Mouse (Mus musculus): Measurements from ENCODE around the gene Efemp2. TPM values are rescaled to one million over a fixed set of nuclear protein-coding genes. Genes with fewer than 3 reads are reported as not detected.
"Not testable (repeated sequence)": the region's sequence is repeated elsewhere in the genome, so short reads cannot be mapped to it uniquely, and the experiment has no call there.

The Efemp2 gene
- polyA plus RNA-seq, 1 experiment from 2014 or later: 71.3 TPM

DNA sequence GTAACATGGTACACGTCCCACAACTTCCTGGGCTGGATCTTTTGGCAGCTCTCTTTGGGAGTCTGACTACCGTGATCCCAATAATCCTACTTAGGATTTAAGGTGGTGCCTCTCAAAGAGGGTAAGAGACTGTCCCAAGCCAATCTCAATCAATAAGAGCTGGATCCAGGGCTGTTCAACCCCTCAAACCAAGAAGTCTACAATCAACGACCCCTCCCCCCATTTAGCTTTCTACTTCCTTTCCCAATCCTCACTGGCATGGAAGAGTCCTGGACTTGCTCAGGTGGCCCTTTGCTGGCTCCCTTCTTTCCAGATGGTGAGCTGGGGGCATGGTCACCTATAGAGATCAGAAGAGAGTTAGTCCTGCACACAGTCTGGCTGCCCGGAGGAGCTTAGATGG is 13.0 kb downstream of the Efemp2 start:
- Histone ChIP-seq H3K4me3 (peak overlapping the region; percentile 65), H3K36me3 (peaks cover 50% of the 10 kb centered on the region), H3K4me1 (replicated peaks) (peaks cover 40% of the 10 kb centered on the region), H3K27ac (no peak overlapping the region), H3K27me3 (ENCODE audit: insufficient read depth, poor library complexity, severe bottlenecking) (no peaks in the 10 kb centered on the region), H3K9me3 (no peaks in the 10 kb centered on the region)
- whole genome bisulfite sequencing: 97% methylated on average over 4 of the region's 4 CpGs
- no peak for DNase-seq (ENCODE audit: low spot score)

DNA sequence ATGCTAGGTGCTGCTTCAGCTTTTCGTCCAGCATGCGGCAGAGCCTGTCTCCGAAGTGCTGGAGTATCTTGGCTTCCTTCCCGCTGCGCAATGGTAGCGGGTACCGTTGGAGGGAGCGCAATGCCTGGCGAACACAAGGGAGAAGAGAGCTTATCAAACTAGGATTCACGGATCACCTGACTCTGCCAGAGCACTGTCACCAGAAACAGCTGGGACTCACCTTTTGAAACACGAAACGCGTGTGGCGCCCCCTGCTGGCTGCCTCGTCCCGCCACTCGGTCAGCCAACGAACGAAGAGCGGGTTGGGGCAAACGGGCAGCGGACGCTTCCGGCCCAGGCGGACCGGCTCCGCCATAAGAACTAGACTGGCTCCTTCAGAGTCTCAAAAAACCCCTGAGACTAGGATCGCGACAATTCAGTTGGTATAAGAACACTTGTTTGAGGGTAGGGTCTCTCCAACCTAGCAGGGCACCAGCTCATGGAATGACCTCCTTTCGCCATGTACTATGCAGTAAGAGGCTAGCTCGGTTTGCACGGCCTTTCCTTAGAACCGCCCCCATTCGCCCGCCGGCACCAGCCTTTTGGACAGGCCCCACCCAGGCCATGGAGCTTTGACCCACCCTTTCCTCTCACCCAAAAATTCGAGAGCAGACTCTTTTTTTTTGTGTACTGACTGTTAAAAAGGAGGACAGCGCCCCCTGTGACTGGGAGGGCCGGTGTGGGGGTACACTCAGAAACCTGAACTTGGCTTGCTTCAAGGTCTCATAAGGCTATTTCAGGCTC is 14.2 kb downstream of the Efemp2 start, which contains the start of gene Mus81:
Mus81 (minus strand) TSS at position 635 of the 783 bp plus-strand sequence.
- Histone ChIP-seq H3K4me1 (replicated peaks) (peaks cover 52% of the 10 kb centered on the region), H3K9me3 (no peaks in the 10 kb centered on the region), H3K27ac (peak within 1 kb of the TSS; percentile 99), H3K4me3 (peak within 1 kb of the TSS; percentile 65), H3K27me3 (ENCODE audit: insufficient read depth, poor library complexity, severe bottlenecking) (no peaks in the 10 kb centered on the region), H3K36me3 (peaks cover 49% of the 10 kb centered on the region)
- peak; percentile 96 for DNase-seq (ENCODE audit: low spot score)
- WGBS: under 1% methylated on average over 39 of the region's 39 CpGs

DNA sequence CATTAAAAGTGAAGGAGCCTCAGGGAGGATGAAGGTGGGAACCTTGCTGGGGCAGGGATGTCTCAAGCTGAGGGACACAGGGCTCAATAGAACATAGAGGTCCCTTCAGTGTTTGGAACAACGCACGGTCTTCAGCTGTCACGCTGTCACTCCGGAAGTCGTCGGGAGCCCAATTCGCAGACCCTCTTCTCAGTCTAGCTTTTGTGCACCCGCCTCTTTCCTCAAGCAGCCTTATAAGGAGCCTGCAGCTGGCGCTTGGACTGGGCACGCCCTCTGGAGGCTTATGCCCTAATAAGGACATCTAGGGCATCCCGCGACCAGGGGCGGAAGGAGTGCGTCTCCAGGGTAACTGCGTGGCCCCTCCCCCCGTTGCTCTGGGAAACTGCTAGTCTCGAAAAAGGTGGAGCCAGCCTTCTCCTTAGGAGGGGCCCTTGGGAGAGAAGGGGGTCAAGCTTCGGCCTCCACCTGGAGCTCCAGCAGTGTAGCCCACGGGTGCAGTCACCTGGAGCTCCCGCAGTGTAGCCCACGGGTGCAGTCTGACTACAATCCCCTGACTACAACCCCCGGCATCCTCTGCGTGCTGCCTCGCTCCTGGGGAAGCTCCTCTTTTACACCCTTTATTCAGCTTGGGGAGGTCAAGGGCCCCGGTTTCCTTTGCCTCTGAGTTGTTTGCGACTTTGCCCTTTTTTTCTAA is 15.3 kb downstream of the Efemp2 start:
- H3K4me1 ChIP-seq (replicated peaks): peaks cover 57% of the 10 kb centered on the region
- no peaks in the 10 kb centered on the region for H3K27me3 ChIP-seq (ENCODE audit: insufficient read depth, poor library complexity, severe bottlenecking)
- H3K9me3 ChIP-seq: no peaks in the 10 kb centered on the region
- H3K4me3 ChIP-seq: peak overlapping the region; percentile 65
- peak; percentile 99 for DNase-seq (ENCODE audit: low spot score)
- peak overlapping the region; percentile 99 for H3K27ac ChIP-seq
- H3K36me3 ChIP-seq: peaks cover 49% of the 10 kb centered on the region
- under 1% methylated on average over 26 of the region's 26 CpGs for WGBS

DNA sequence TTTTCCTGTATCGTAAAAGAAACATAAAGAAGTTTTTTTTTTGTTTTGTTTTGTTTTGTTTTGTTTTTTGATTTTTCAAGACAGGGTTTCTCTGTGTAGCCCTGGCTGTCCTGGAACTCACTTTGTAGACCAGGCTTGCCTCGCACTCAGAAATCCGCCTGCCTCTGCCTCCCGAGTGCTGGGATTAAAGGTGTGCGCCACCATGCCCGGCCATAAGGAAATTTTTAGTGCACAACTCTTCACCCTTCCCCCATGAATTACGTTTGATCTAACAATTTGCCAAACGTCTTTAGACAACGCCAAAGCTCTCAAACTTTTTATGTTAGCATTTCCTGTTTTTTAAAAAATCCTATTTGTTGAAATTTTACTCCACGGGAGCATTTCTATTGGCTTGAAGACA is 16.0 kb downstream of the Efemp2 start:
- H3K4me3 ChIP-seq: peak overlapping the region; percentile 99
- H3K4me1 ChIP-seq (replicated peaks): peaks cover 57% of the 10 kb centered on the region
- WGBS: 58% methylated on average over 10 of the region's 10 CpGs
- peaks cover 49% of the 10 kb centered on the region for H3K36me3 ChIP-seq
- not testable (repeated sequence) for H3K27me3 ChIP-seq (ENCODE audit: insufficient read depth, poor library complexity, severe bottlenecking); H3K9me3 ChIP-seq; DNase-seq (ENCODE audit: low spot score)
- H3K27ac ChIP-seq: peak overlapping the region; percentile 99

DNA sequence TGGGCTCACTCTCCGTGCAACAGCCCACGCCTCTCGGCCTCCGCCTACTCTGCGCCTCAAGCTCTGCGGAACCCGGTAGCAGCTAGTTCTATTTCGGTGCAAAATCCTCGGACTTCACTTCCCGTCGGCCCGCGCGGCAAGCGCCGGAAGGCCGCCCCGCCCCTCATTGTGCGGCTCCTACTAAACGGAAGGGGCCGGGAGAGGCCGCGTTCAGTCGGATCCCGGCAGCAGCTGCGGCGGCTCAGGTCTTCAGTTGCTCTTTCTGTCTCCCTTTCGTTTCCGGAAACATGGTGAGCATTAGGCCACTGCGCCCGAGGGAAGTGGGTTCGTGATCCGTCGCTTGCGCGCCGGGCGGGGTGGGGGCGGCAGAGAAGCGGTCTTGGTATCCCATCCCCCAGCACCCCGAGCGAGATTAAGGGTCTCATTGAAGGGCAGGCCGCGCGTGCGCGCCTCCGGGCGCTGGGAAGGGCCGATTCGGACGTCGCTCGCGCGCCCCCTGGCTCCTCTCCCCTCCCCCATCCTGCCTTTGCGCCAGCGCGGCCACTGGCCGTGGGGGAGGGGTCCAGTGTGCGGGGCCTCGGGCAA is 16.7 kb downstream of the Efemp2 start, which contains the start of gene Cfl1:
Cfl1 (plus strand) TSS at position 143 of the 585 bp plus-strand sequence.
- Histone ChIP-seq H3K27me3 (ENCODE audit: insufficient read depth, poor library complexity, severe bottlenecking) (no peaks in the 10 kb centered on the region), H3K9me3 (no peaks in the 10 kb centered on the region), H3K4me3 (peak within 1 kb of the TSS; percentile 99), H3K36me3 (peaks cover 48% of the 10 kb centered on the region), H3K4me1 (replicated peaks) (peaks cover 57% of the 10 kb centered on the region), H3K27ac (peak within 1 kb of the TSS; percentile 99)
- peak; percentile 96 for DNase-seq (ENCODE audit: low spot score)
- WGBS: under 1% methylated on average over 62 of the region's 62 CpGs

DNA sequence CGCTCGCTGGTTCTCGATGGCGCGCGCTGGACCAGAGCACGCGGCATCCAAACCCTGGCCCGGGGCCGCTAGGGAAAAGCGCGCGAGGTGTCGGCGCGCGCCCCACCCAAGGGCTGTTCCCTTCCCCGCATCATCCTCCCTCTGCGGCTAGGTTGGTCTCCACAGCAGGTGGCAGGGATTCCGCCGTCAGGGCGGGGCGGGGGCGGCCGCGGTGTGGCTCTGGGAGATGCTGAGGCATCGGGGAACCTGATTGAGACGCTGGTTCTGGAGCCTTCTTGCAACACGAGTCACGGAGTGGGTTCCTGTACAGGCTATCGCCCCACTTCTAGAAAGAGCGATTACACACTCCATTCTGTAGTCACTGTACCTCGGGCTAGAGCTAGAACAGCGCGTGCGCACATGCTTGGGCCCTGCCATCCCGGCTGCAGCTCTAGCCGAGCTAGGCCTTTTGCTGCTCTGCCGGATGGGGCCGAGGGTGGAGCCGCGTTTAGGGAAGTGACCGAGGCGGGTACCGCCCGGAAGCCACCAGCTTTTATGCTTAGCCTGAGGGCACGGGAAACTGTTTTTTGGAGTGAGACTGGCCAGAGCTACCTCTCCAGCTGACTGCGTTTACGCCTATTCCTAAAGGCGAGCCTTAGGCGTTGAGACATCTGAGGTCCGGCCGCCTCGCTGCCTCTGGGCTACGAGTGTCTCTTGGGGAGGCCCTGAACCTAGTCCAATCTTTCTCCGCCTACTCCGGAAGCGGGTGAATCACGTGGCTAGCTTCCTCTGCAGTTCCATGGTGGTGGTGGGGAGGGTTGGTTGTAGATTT is 17.3 kb downstream of the Efemp2 start:
- WGBS: under 1% methylated on average over 59 of the region's 59 CpGs
- DNase-seq (ENCODE audit: low spot score): peak; percentile 81
- Histone ChIP-seq H3K27ac (peak overlapping the region; percentile 99), H3K36me3 (peaks cover 48% of the 10 kb centered on the region), H3K4me1 (replicated peaks) (peaks cover 59% of the 10 kb centered on the region), H3K9me3 (no peaks in the 10 kb centered on the region), H3K27me3 (ENCODE audit: insufficient read depth, poor library complexity, severe bottlenecking) (no peaks in the 10 kb centered on the region), H3K4me3 (peak overlapping the region; percentile 99)

DNA sequence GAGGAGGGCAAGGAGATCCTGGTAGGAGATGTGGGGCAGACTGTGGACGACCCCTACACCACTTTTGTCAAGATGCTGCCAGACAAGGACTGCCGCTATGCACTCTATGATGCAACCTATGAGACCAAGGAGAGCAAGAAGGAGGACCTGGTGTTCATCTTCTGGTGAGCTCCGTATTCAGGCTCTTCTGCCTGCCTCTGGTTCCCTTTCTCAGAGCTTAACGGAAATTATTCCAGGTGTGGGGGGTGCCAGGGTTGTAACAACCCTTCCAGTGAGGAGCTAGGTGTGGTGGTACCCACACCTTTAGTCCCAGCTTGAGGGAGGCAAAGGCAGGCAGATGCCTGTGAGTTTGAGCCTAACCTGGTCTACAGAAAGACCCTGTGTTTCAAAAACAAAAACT is 18.9 kb downstream of the Efemp2 start:
- 89% methylated on average over 4 of the region's 4 CpGs for WGBS
- Histone ChIP-seq H3K4me1 (replicated peaks) (peaks cover 44% of the 10 kb centered on the region), H3K27ac (no peak overlapping the region), H3K36me3 (peaks cover 57% of the 10 kb centered on the region), H3K9me3 (no peaks in the 10 kb centered on the region), H3K4me3 (no peak overlapping the region; the same call in 1 of the 2 replicates), H3K27me3 (ENCODE audit: insufficient read depth, poor library complexity, severe bottlenecking) (no peaks in the 10 kb centered on the region)
- DNase-seq (ENCODE audit: low spot score): no peak

DNA sequence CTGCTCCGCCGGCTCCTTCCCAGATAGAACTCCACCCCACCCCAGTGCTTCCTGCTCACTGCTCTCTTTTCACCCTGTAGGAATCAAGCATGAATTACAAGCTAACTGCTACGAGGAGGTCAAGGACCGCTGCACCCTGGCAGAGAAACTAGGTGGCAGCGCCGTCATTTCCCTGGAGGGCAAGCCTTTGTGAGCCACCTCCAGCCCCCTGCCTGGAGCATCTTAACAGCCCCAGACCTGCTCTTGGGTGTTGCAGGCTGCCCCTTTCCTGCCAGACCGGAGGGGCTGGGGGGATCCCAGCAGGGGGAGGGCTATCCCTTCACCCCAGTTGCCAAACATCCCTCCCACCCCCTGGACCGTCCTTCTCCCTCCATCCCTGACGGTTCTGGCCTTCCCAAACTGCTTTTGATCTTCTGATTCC is 19.6 kb downstream of the Efemp2 start:
- not testable (repeated sequence) for H3K27ac ChIP-seq; H3K27me3 ChIP-seq (ENCODE audit: insufficient read depth, poor library complexity, severe bottlenecking); H3K9me3 ChIP-seq; DNase-seq (ENCODE audit: low spot score)
- Histone ChIP-seq H3K4me1 (replicated peaks) (peaks cover 41% of the 10 kb centered on the region), H3K4me3 (peak overlapping the region; percentile 18; the same call in 1 of the 2 replicates), H3K36me3 (peaks cover 63% of the 10 kb centered on the region)
- WGBS: 75% methylated on average over 9 of the region's 9 CpGs

DNA sequence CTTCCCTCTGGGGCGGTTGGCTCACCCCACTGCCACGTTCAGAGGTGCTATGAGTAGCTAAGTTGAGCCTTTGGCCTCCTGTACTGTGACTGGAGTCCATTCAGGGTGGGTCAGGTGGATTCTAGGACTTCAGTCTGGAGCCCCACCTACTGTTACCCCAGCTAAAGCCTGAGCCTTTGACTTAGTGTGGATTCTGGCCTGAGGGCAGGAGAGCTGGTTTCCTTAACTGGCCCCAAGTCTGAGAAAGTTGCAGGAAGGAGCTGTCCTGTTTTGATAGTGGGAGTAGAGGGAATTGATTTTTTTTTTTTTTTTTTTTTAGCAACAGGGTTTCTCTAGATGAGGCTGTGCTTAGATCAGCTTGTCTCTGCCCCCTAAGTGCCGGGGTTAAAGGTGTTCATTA is 20.6 kb downstream of the Efemp2 start:
- H3K27ac ChIP-seq: no peak overlapping the region
- peaks cover 69% of the 10 kb centered on the region for H3K36me3 ChIP-seq
- H3K27me3 ChIP-seq (ENCODE audit: insufficient read depth, poor library complexity, severe bottlenecking): no peaks in the 10 kb centered on the region
- no peak for DNase-seq (ENCODE audit: low spot score)
- peaks cover 31% of the 10 kb centered on the region for H3K4me1 ChIP-seq (replicated peaks)
- no peak overlapping the region for H3K4me3 ChIP-seq
- H3K9me3 ChIP-seq: no peaks in the 10 kb centered on the region
- 82% methylated on average over 3 of the region's 3 CpGs for WGBS

DNA sequence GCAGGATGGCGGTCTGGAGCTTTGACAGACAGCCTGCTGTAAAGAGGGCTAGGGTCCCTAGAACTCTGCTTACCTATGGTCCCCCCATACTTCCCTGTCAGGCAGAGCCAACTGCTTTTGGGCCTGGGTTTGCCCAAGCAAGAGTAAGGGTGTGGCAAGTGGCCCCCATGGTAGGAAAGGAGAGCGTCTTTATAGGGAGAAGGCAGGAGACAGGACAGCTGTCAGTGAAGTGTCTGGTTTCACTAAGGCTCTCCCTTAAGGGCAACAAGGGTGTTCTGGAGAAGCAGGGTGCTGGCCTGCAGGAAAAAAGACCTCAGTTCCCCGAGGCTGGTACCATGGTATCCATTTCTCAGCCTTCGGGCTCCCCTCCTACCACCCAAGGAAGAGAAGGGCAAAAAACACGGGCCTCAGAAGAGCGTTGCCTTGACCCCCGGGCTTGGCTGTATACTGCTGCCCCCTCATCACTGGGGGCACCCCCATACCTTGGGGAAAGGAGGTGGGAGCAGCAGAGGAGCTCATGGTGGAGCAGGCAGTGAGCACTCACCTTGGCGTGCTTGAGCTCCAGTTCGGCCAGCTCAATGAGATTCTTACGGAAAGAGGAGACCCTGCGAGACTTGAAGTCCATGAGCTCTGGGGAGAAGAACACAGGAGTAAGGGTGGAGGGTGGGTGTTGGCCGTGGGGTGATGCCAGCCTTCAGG is 21.7 kb downstream of the Efemp2 start:
- H3K27me3 ChIP-seq (ENCODE audit: insufficient read depth, poor library complexity, severe bottlenecking): no peaks in the 10 kb centered on the region
- H3K4me1 ChIP-seq (replicated peaks): peaks cover 21% of the 10 kb centered on the region
- no peaks in the 10 kb centered on the region for H3K9me3 ChIP-seq
- no peak overlapping the region for H3K27ac ChIP-seq
- WGBS: 84% methylated on average over 12 of the region's 12 CpGs
- peak overlapping the region; percentile 20 for H3K4me3 ChIP-seq
- H3K36me3 ChIP-seq: peaks cover 69% of the 10 kb centered on the region
- no peak for DNase-seq (ENCODE audit: low spot score)

DNA sequence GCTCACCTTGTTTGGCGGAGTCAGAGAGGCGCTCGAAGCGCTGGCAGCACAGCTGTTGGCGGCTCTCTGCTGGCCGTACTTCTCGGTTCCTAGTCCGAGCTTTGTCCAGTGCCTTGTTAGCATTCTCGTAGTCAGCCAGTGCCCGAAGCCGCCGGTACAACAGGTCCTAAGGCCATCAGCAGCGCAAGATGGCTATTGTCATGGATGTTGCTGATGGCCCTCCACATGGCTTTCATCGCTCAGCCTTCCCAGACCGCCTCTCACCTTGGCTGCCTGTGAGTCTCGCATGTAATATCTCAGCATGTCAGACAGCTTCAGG is 22.3 kb downstream of the Efemp2 start:
- Histone ChIP-seq H3K4me1 (replicated peaks) (peaks cover 21% of the 10 kb centered on the region), H3K9me3 (no peaks in the 10 kb centered on the region), H3K27ac (no peak overlapping the region), H3K27me3 (ENCODE audit: insufficient read depth, poor library complexity, severe bottlenecking) (no peaks in the 10 kb centered on the region), H3K36me3 (peaks cover 69% of the 10 kb centered on the region), H3K4me3 (peak overlapping the region; percentile 20)
- no peak for DNase-seq (ENCODE audit: low spot score)
- 91% methylated on average over 16 of the region's 16 CpGs for WGBS

Data from hindbrain, embryonic 10.5 days (tissue).